Mouse (Mus musculus): Measurements from ENCODE around the gene Acpp. TPM values are rescaled to one million over a fixed set of nuclear protein-coding genes. Genes with fewer than 3 reads are reported as not detected.

Gene Acpp
- polyA plus RNA-seq, 2 experiments = 0.17 to 0.20 TPM

DNA sequence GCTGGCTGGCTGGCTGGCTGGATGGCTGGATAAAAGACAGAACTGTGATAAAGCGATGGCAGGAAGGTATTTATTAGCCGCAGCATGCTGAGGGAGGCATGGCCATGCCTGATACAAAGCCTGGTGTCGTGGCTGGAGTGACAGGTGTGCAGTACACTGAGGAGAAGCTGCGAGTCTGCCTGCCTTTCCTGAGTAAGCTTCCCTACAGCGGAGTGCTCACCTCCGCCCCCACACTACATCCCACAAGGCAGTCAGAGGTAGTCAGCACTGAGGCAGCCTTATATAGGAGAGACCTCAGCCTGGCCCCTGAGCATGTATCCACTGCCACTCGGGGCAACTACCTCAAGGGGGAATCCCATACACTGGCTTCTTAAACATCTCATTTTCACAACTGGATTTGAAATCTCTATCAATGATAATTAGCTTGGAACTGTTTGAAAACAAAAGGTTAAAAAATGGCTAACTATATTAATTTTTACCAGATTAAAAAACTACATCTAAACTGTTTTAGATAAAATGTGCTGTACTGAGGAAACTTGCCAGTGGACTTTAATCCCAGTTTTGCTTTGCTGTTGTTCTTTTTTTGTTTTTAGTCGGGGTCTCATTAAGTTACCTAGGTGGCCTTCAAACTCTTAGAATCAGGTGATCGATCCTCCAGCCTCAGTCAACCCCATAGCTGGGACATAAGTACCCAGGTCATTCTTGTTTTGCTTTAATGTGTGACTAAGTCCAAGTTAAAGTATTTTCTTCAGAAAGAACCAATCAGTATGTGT is 83.0 kb downstream of the Acpp start:
- no peaks in the 10 kb centered on the region for H3K9me3 ChIP-seq (ENCODE audit: control insufficient read depth, low read length)
- no peak overlapping the region for H3K27ac ChIP-seq
- peaks cover 0 to 2% of the 10 kb centered on the region in 2 experiments; a peak in 1 of 4 replicates for H3K4me1 ChIP-seq (replicated peaks; ENCODE audit: control insufficient read depth in 2 of 2, insufficient read depth in 2 of 2, low read length in 1 of 2)
- no peak overlapping the region for H3K4me3 ChIP-seq (ENCODE audit: insufficient read depth in 1 of 2, low read depth in 2 of 2, low read length in 2 of 2)
- H3K9ac ChIP-seq (replicated peaks) = no peak overlapping the region
- DNase-seq (ENCODE audit: low read depth in 3 of 3, low spot score in 3 of 3) (no peak), ATAC-seq (ENCODE audit: insufficient read depth) (0 out of 2 replicates have a peak, but pooled peaks have one; percentile 33)
- no peak for TF ChIP-seq CTCF (IDR thresholded peaks at IDR 0.05; ENCODE audit: low read depth)
- TF ChIP-seq EP300 (IDR thresholded peaks at IDR 0.05; ENCODE audit: low read depth) = no peak
- H3K27me3 ChIP-seq (ENCODE audit: control insufficient read depth, insufficient read depth, low read length) = no peaks in the 10 kb centered on the region
- H3K4me2 ChIP-seq (ENCODE audit: low read depth) = no peak overlapping the region
- no peaks in the 10 kb centered on the region for H3K36me3 ChIP-seq (replicated peaks; ENCODE audit: control insufficient read depth, insufficient read depth, low read depth)
- 49% methylated on average over 9 of the region's 9 CpGs for WGBS (ENCODE audit: insufficient replicate concordance)

DNA sequence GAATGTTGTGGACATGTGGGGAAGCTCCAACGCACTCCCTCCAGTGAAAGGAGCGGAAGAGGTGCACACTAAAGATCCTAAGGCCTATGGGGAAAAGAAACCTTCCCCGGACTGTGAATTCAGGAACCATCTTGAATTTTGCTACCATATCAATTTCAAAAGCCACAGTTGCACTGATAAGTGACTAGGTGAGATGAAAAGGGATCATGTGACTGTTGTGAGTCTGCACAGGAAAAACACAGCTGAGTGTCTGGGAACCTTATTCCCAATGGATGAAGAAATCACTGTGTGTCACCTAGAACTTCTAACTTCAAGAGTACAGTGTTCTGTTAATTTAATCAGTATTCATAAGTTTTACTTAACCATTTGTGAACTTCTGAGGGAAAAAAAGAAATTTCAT is 84.9 kb downstream of the Acpp start:
- DNase-seq (ENCODE audit: low read depth in 3 of 3, low spot score in 3 of 3) (no peak), ATAC-seq (ENCODE audit: insufficient read depth) (no peak)
- Histone ChIP-seq H3K27ac (no peak overlapping the region), H3K9ac (replicated peaks) (no peak overlapping the region), H3K4me2 (ENCODE audit: low read depth) (no peak overlapping the region), H3K36me3 (replicated peaks; ENCODE audit: control insufficient read depth, insufficient read depth, low read depth) (no peaks in the 10 kb centered on the region), H3K9me3 (ENCODE audit: control insufficient read depth, low read length) (no peaks in the 10 kb centered on the region), H3K4me1 (replicated peaks; ENCODE audit: control insufficient read depth in 2 of 2, insufficient read depth in 2 of 2, low read length in 1 of 2) (peaks cover 0 to 2% of the 10 kb centered on the region in 2 experiments; a peak in 1 of 4 replicates), H3K27me3 (ENCODE audit: control insufficient read depth, insufficient read depth, low read length) (no peaks in the 10 kb centered on the region), H3K4me3 (ENCODE audit: insufficient read depth in 1 of 2, low read depth in 2 of 2, low read length in 2 of 2) (no peak overlapping the region)
- 81% methylated on average over 3 of the region's 3 CpGs for WGBS (ENCODE audit: insufficient replicate concordance)
- TF ChIP-seq EP300 (IDR thresholded peaks at IDR 0.05; ENCODE audit: low read depth) (no peak), CTCF (IDR thresholded peaks at IDR 0.05; ENCODE audit: low read depth) (no peak)

GRCm38 (mm10) chr9:104251687-104252086 is 85.9 kb downstream of the Acpp start:
- Histone ChIP-seq H3K4me2 (ENCODE audit: low read depth) (no peak overlapping the region), H3K36me3 (replicated peaks; ENCODE audit: control insufficient read depth, insufficient read depth, low read depth) (no peaks in the 10 kb centered on the region), H3K9me3 (ENCODE audit: control insufficient read depth, low read length) (no peaks in the 10 kb centered on the region), H3K27ac (no peak overlapping the region), H3K4me1 (replicated peaks; ENCODE audit: control insufficient read depth in 2 of 2, insufficient read depth in 2 of 2, low read length in 1 of 2) (peaks cover 0 to 2% of the 10 kb centered on the region in 2 experiments; a peak in 1 of 4 replicates), H3K9ac (replicated peaks) (no peak overlapping the region), H3K4me3 (ENCODE audit: insufficient read depth in 1 of 2, low read depth in 2 of 2, low read length in 2 of 2) (no peak overlapping the region), H3K27me3 (ENCODE audit: control insufficient read depth, insufficient read depth, low read length) (no peaks in the 10 kb centered on the region)
- TF ChIP-seq EP300 (IDR thresholded peaks at IDR 0.05; ENCODE audit: low read depth) (no peak), CTCF (IDR thresholded peaks at IDR 0.05; ENCODE audit: low read depth) (no peak)
- DNase-seq (ENCODE audit: low read depth in 3 of 3, low spot score in 3 of 3) = no peak
- 70% methylated on average over 4 of the region's 4 CpGs for WGBS (ENCODE audit: insufficient replicate concordance)
- no peak for ATAC-seq (ENCODE audit: insufficient read depth)

- DNase-seq (ENCODE audit: low read depth in 3 of 3, low spot score in 3 of 3) (no peak), ATAC-seq (ENCODE audit: insufficient read depth) (no peak)
- Histone ChIP-seq H3K4me1 (replicated peaks; ENCODE audit: control insufficient read depth in 2 of 2, insufficient read depth in 2 of 2, low read length in 1 of 2) (peaks cover 0 to 2% of the 10 kb centered on the region in 2 experiments; a peak in 1 of 4 replicates), H3K27me3 (ENCODE audit: control insufficient read depth, insufficient read depth, low read length) (no peaks in the 10 kb centered on the region), H3K4me3 (ENCODE audit: insufficient read depth in 1 of 2, low read depth in 2 of 2, low read length in 2 of 2) (no peak overlapping the region), H3K27ac (no peak overlapping the region), H3K4me2 (ENCODE audit: low read depth) (no peak overlapping the region), H3K9ac (replicated peaks) (no peak overlapping the region), H3K36me3 (replicated peaks; ENCODE audit: control insufficient read depth, insufficient read depth, low read depth) (no peaks in the 10 kb centered on the region), H3K9me3 (ENCODE audit: control insufficient read depth, low read length) (no peaks in the 10 kb centered on the region)
- 66% methylated on average over 8 of the region's 8 CpGs for WGBS (ENCODE audit: insufficient replicate concordance)
- TF ChIP-seq CTCF (IDR thresholded peaks at IDR 0.05; ENCODE audit: low read depth) = no peak
These were observed 86.4 kb downstream of the Acpp start for GRCm38 (mm10) chr9:104251111-104251510.

DNA sequence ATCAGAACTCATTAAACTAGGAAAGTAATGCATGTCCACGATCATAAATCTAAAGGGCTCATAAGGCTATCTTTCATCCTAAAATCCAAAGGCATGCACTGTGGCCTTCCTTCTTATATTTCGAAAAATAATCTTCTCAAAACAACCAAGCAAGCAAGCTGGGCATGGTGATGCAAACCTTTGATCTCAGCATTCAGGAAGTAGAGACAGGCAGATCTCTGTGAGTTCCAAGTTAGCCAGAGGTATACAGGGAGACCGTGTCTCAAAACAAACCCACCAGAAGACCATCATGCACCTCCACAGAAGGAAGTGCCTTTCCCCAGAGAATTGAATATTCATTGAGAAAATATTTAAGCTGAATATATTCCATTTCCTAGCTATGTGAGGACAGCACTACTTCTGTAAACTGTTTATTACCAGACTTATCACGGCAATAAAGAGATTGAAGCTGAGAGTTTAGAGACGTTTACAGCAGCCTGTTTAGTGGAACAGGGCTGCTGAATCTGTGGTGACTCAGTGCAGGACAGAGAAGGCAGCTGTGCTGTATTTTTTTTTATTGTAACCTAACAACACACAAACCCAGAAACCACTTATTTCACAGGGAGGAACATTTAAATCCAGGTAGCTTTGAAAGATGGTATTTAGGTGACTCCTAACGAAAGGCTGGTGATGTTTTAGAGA is 90.1 kb downstream of the Acpp start:
- H3K9ac ChIP-seq (replicated peaks) = no peak overlapping the region
- no peak overlapping the region for H3K4me2 ChIP-seq (ENCODE audit: low read depth)
- H3K4me3 ChIP-seq (ENCODE audit: insufficient read depth in 1 of 2, low read depth in 2 of 2, low read length in 2 of 2) = no peak overlapping the region
- H3K9me3 ChIP-seq (ENCODE audit: control insufficient read depth, low read length) = no peaks in the 10 kb centered on the region
- no peaks in the 10 kb centered on the region for H3K36me3 ChIP-seq (replicated peaks; ENCODE audit: control insufficient read depth, insufficient read depth, low read depth)
- TF ChIP-seq CTCF (IDR thresholded peaks at IDR 0.05; ENCODE audit: low read depth) (no peak), EP300 (IDR thresholded peaks at IDR 0.05; ENCODE audit: low read depth) (no peak)
- no peaks in the 10 kb centered on the region for H3K27me3 ChIP-seq (ENCODE audit: control insufficient read depth, insufficient read depth, low read length)
- no peak overlapping the region for H3K27ac ChIP-seq
- no peak for ATAC-seq (ENCODE audit: insufficient read depth)
- DNase-seq (ENCODE audit: low read depth in 3 of 3, low spot score in 3 of 3) = no peak
- 56% methylated on average over 6 of the region's 6 CpGs for WGBS (ENCODE audit: insufficient replicate concordance)
- no peaks in the 10 kb centered on the region for H3K4me1 ChIP-seq (replicated peaks; ENCODE audit: control insufficient read depth in 2 of 2, insufficient read depth in 2 of 2, low read length in 1 of 2)

All from liver, embryonic 14.5 days (tissue).